Mouse (Mus musculus) cerebellum, adult 8-10 months (tissue): Measurements from ENCODE around the gene Gpr153.

Source experiments
- DNase-seq: peaks from one replicate; pipeline ENCODE4 v3.0.0; 2022

Gene Gpr153

GRCm38 (mm10) chr4:152321464-152321863 lies 47.4 kb downstream of the Gpr153 start:
- no peak for DNase-seq

GRCm38 (mm10) chr4:152324641-152325562 lies 50.9 kb downstream of the Gpr153 start:
- no peak for DNase-seq

- peak; percentile 92 for DNase-seq
Observed at GRCm38 (mm10) chr4:152325574-152326411, 51.8 kb downstream of the Gpr153 start, which contains the start of gene Rpl22. Gene Rpl22 (plus strand): TSS chr4:152325742.

GRCm38 (mm10) chr4:152326543-152326942 lies 52.5 kb downstream of the Gpr153 start:
- DNase-seq, result no peak

GRCm38 (mm10) chr4:152328691-152329090 lies 54.7 kb downstream of the Gpr153 start:
- DNase-seq, result peak; percentile 45

- no peak for DNase-seq
Observed at GRCm38 (mm10) chr4:152332952-152333351, 58.9 kb downstream of the Gpr153 start.

GRCm38 (mm10) chr4:152333587-152333986 lies 59.6 kb downstream of the Gpr153 start:
- DNase-seq, result no peak
